ENCODE assay signal across 8 mouse cellular contexts in genomic region chr4:99298676-99299075, GRCm38 (mm10). TPM values are rescaled to one million over a fixed set of nuclear protein-coding genes. Genes with fewer than 3 reads are reported as not detected.
A peak's percentile ranks its signal among the peaks of the same experiment; 100 is the strongest.
DNase-seq lines count a peak whose midpoint lies in the region; ATAC-seq and TF ChIP-seq lines count a peak whose summit lies in the region.

No protein-coding gene starts in this region.

- no peak overlapping the region for H3K27ac ChIP-seq in kidney, adult 2 months (ENCODE audit: insufficient read depth, low read depth, low read length)
- H3K27ac ChIP-seq in kidney, embryonic 14.5 days (ENCODE audit: low read depth, low read length): no peak overlapping the region
- H3K27ac ChIP-seq in layer of hippocampus, adult 2 months: no peak overlapping the region
- no peak overlapping the region for H3K27ac ChIP-seq in midbrain, postnatal 0 days (ENCODE audit: low read depth, low read length)

- no peaks in the 10 kb centered on the region for H3K79me3 ChIP-seq in C2C12 (ENCODE audit: low read depth)

- H3K27me3 ChIP-seq in kidney, adult 2 months (replicated peaks; ENCODE audit: control insufficient read depth, insufficient read depth, low read length): no peaks in the 10 kb centered on the region
- no peaks in the 10 kb centered on the region for H3K27me3 ChIP-seq in kidney, embryonic 14.5 days (ENCODE audit: control insufficient read depth, insufficient read depth, low read length)
- peaks cover 6% of the 10 kb centered on the region for H3K27me3 ChIP-seq in C2C12 (ENCODE audit: control insufficient read depth, insufficient read depth, insufficient read length)
- H3K27me3 ChIP-seq in midbrain, postnatal 0 days (ENCODE audit: insufficient read depth, low read length): no peaks in the 10 kb centered on the region

- no peak overlapping the region for H3ac ChIP-seq in C2C12 (ENCODE audit: control insufficient read depth, insufficient read length, low read depth)

- no peak overlapping the region for H3K9ac ChIP-seq in kidney, embryonic 14.5 days (ENCODE audit: low read depth, low read length)
- no peak overlapping the region for H3K9ac ChIP-seq in midbrain, postnatal 0 days (replicated peaks; ENCODE audit: low read length, poor library complexity, severe bottlenecking)

- H3K79me2 ChIP-seq in C2C12 (ENCODE audit: control insufficient read depth, insufficient read depth): no peaks in the 10 kb centered on the region

- DNase-seq in kidney, adult 2 months: peak; percentile 47
- peak; percentile 50 for DNase-seq in R1 (ENCODE audit: low read depth, low spot score)
- peak; percentile 59 for DNase-seq in embryo, embryonic 11 days
- peak; percentile 25 to 50 for DNase-seq in layer of hippocampus, adult 2 months (ENCODE audit: low spot score in 2 of 2)
- DNase-seq in midbrain, postnatal 0 days (ENCODE audit: low spot score): peak; percentile 48

- H3K4me2 ChIP-seq in kidney, embryonic 14.5 days (replicated peaks; ENCODE audit: low read depth, low read length): no peak overlapping the region
- no peak overlapping the region for H3K4me2 ChIP-seq in midbrain, postnatal 0 days (ENCODE audit: low read depth, low read length, poor library complexity, severe bottlenecking)

- TF ChIP-seq POLR2A in kidney, adult 2 months (IDR thresholded peaks at IDR 0.05; ENCODE audit: low read depth, low read length): no peak

- ATAC-seq in kidney, embryonic 14.5 days (ENCODE audit: low FRiP score, low TSS enrichment): no peak
- ATAC-seq in midbrain, postnatal 0 days (ENCODE audit: low FRiP score): no peak
- no peak for ATAC-seq in erythroblast, adult 5-6 weeks (replicated peaks; ENCODE audit: low FRiP score, poor library complexity, severe bottlenecking)

- H3K36me3 ChIP-seq in kidney, adult 2 months (ENCODE audit: control insufficient read depth, insufficient read depth, low read length): no peaks in the 10 kb centered on the region
- H3K36me3 ChIP-seq in kidney, embryonic 14.5 days (ENCODE audit: control insufficient read depth, insufficient read depth, low read length): no peaks in the 10 kb centered on the region
- no peaks in the 10 kb centered on the region for H3K36me3 ChIP-seq in C2C12 (ENCODE audit: control insufficient read depth, insufficient read depth)
- H3K36me3 ChIP-seq in midbrain, postnatal 0 days (ENCODE audit: insufficient read depth, low read length): no peaks in the 10 kb centered on the region

- 9% methylated on average over 4 of the region's 4 CpGs for WGBS in kidney, adult 2 months
- 17% methylated on average over 4 of the region's 4 CpGs for WGBS in kidney, embryonic 14.5 days
- 15% methylated on average over 4 of the region's 4 CpGs for WGBS in midbrain, postnatal 0 days

- peak; percentile 83 for TF ChIP-seq CTCF in kidney, adult 2 months (conservative IDR thresholded peaks at IDR 0.05; ENCODE audit: insufficient read depth, insufficient read length, low read depth, low read length)
- TF ChIP-seq CTCF in C2C12 (IDR thresholded peaks at IDR 0.05; ENCODE audit: control insufficient read depth, insufficient read depth, insufficient read length): peak; percentile 55
- TF ChIP-seq CTCF in layer of hippocampus, adult 2 months (conservative IDR thresholded peaks at IDR 0.05): peak; percentile 95
- TF ChIP-seq CTCF in midbrain, postnatal 0 days (IDR thresholded peaks at IDR 0.05): peak; percentile 89

- no peak overlapping the region for H3K4me3 ChIP-seq in kidney, adult 2 months (ENCODE audit: insufficient read depth, low read depth, low read length)
- H3K4me3 ChIP-seq in kidney, embryonic 14.5 days (ENCODE audit: low read length): no peak overlapping the region
- no peak overlapping the region for H3K4me3 ChIP-seq in C2C12 (ENCODE audit: insufficient read depth, poor library complexity, severe bottlenecking)
- no peak overlapping the region for H3K4me3 ChIP-seq in layer of hippocampus, adult 2 months
- no peak overlapping the region for H3K4me3 ChIP-seq in midbrain, postnatal 0 days (ENCODE audit: low read depth, low read length)

- H3K4me1 ChIP-seq in kidney, adult 2 months (ENCODE audit: control insufficient read depth, insufficient read depth, low read length): no peaks in the 10 kb centered on the region
- H3K4me1 ChIP-seq in kidney, embryonic 14.5 days (ENCODE audit: control insufficient read depth, insufficient read depth, low read length): peaks cover 4% of the 10 kb centered on the region; the same call in 1 of the 2 replicates
- no peaks in the 10 kb centered on the region for H3K4me1 ChIP-seq in midbrain, postnatal 0 days (ENCODE audit: insufficient read depth, low read length)

- H3K9me3 ChIP-seq in kidney, embryonic 14.5 days (ENCODE audit: control insufficient read depth, low read length): 0 out of 2 replicates have a peak, but pooled peaks cover 6% of the 10 kb centered on the region
- no peaks in the 10 kb centered on the region for H3K9me3 ChIP-seq in midbrain, postnatal 0 days (ENCODE audit: low read length)

TF ChIP-seq in C2C12, 6 proteins besides CTCF, POLR2A, EP300 and RAD21:
- no peak for TF ChIP-seq MAX (IDR thresholded peaks at IDR 0.05)
- TF ChIP-seq MYOD1 (IDR thresholded peaks at IDR 0.05; ENCODE audit: control insufficient read depth, insufficient read length, low read depth): no peak
- TF ChIP-seq USF1 (IDR thresholded peaks at IDR 0.05; ENCODE audit: low read depth): no peak
- no peak for TF ChIP-seq FOSL1 (IDR thresholded peaks at IDR 0.05; ENCODE audit: insufficient read depth, low read length, poor library complexity, severe bottlenecking)
- no peak for TF ChIP-seq CEBPB (IDR thresholded peaks at IDR 0.05; ENCODE audit: low read depth)

RNA-seq across cellular contexts. Expression of gene Gm12689, which starts 3.0 kb away (rescaled TPM):
- polyA plus RNA-seq in kidney, adult 2 months (2012; rRNA removed): 0.23 and 0.30 TPM in 2 replicates
- polyA plus RNA-seq in kidney, embryonic 14.5 days (2014; fragmentation: Nextera tagmentation; extraction: Ambion mirVana): 0.29 and 0.68 TPM in 2 replicates
- polyA plus RNA-seq in C2C12 (2012; fragmentation: generic; extraction: Trizol): 0.02 TPM
- total RNA-seq in layer of hippocampus, adult 2 months (2021): under 1 TPM; 0.61 to 0.82 TPM
- not detected in 2 replicates for total RNA-seq in midbrain, postnatal 0 days (2014; rRNA removed)
- 0.20 and 0.37 TPM in 2 replicates for polyA plus RNA-seq in midbrain, postnatal 0 days (2015; fragmentation: Nextera tagmentation; extraction: Ambion mirVana)
- total RNA-seq in erythroblast, adult 5-6 weeks (2015; ENCODE audit: low replicate concordance): not detected in 2 replicates
- total RNA-seq in erythroblast, adult 5-6 weeks (2017; ENCODE audit: low replicate concordance): 2.1 TPM in 1 of 2 replicates, not detected in the other
